Mouse (Mus musculus): Measurements from ENCODE around the gene Rapgef4.

Gene Rapgef4

DNA sequence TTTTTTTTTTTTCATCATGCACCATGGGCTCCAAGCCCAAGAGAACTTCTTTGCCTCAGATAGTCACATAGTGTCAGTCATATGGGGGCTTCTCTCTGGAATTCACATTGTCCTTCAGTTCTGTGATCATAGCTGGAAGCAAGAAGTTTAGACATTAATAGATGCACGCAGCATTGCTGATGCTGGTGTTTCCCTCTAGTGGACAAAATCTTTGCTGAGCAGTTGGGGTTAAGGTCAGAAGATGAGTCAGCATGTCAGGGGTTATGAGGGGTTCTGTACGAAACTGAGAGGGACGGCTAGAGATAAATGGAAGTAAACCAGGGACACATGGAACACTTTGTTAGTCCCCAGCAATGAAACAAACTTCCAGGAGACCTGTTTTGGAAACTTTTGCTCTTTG lies 216.0 kb downstream of the Rapgef4 start:
- no peak for DNase-seq

DNA sequence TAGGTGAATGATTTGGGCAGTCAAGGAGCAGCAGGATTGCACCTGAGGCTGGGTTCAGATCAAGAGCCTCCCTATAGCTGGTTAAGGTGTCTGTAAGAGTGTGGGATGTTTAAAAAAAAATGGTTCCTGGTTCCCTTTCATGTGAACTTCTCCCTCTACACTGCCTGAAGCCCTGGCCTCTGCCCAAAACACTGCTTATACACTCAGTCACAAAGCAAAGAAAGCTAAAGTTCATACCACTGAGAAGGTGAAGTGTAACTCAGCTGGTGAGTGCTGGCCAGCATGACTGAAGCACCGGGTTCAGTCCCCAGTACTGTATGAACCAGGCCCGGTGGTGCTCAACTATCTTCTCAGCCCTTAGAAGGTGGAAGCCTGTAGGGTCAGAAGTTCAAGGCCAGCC lies 218.4 kb downstream of the Rapgef4 start:
- DNase-seq = no peak

DNA sequence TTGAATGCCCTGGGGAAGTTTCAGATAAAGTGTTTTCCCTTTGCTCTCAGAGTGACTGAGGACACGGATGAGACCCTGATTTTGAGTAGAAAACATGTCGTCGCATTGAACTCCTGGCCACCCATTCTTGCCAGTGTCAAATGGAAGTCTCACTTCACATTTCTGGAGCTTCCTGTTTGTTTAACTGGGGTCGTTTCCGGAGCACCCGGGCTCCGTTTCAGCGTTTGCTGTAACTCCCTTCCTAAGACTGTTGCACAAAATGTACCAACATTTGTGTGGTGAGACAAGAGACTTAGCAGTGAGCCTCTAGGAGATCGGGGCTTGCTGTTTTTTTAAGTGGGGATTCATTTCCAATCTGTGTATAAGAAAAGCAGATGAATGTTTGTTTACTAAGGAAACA lies 220.5 kb downstream of the Rapgef4 start:
- DNase-seq = no peak

DNA sequence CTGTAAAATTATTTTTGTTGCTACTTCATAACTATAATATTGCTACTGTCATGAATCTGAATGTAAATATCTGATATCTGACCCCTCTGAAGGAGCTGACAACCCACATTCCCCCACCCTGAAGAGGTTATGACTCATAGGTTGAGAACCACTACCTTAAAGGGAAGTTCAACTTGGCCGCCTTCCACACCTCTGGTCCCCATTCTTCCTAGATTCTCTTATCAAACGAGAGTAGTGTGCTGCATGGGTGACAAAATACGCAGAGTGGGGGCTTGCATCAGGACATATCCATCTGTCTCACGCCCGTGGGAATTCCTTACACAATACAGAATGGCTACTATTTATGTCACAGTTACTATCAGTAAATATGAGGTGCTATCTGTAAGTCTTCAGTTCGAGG lies 221.2 kb downstream of the Rapgef4 start:
- DNase-seq = no peak

DNA sequence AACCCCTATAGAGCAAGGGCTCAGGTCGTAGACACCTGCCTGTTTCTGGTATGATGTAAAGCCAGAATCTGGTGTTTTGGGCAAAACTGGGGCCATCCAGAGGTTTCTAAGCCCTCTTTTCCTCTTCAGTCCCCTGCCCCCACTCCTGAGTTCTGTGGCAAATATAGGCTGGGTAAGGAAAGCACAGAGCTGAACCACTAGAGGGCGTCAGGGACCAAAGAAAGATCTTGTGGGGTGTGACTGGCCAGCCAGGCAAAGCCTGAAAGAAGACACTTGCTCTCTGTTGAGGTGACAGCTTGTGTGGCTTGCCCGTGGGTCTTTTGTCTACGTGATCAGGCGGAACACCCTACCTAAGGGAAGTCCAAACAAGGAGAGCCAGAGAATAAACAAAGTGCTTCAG lies 222.6 kb downstream of the Rapgef4 start:
- peak; percentile 51 to 62 for DNase-seq

DNA sequence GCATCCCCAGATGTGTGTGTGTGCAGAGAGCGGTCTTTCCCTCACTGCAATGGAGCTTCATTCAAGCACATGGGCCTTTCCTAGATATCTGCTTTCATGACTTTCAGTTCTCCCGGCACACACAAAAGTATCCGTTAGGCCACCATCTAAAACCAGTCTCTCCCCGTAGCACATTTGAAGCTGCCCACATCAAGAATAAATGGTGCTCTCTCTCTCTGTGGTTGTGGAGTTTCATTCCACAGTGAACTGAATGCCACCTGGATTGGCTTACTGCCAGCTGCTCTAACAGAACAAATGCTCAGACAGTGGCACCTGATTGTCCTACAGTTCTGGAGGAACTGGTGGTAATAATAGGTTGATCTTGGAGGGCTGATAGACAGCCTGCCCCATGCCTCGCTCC lies 224.8 kb downstream of the Rapgef4 start:
- DNase-seq = peak; percentile 23 to 26

DNA sequence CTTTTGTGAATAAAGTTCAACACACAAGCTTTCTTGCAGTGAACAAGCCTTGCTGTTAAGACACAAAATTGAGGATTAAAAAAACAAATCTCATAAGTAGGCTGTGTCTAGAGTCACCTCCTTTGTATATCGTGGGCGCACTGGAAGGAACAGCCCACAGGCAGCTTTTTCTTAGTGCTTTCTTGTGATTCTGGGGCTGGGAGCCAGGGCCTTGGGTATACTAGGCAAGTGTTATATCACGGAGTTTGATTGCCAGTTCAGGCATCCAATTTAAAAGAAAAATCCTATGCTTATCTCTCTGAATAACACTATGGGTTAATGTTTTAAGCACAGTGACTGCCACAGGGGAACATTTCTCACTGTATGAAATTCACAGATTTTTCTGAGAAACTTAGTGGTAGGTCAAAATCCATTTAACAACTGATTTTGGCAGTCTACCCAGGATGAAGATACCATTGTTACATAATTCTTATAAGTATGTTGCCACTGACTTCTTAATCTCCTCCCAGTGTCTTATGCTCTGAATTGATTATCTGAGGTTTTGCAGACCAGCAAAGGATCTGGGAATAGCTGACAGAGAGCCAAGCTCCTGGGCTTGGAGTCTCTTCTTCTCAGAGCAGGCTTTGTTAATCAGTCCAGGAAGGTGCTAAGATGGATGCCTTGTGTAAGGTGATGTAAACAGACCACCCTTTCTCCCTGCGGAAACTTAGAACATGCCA lies 225.6 kb downstream of the Rapgef4 start:
- DNase-seq = no peak

DNA sequence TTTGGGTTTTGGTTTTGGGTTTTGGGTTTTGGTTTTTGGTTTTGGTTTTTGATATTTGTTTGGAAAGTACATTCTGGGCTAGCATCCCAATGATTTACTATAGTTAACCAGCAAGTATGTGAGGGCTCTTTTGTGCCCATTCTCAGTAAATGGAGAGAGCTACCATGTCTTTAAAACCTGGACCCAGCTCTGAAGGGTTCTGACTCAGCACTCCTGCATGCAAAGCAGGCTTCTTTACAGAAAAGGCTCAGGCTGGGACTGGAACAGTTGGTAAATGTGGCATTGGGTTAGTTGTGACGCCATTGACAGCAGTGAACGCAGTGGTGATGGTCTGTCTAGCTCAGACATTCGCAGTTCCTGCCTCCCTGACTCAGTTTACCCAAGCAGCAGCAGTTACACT lies 236.3 kb downstream of the Rapgef4 start:
- DNase-seq = no peak

DNA sequence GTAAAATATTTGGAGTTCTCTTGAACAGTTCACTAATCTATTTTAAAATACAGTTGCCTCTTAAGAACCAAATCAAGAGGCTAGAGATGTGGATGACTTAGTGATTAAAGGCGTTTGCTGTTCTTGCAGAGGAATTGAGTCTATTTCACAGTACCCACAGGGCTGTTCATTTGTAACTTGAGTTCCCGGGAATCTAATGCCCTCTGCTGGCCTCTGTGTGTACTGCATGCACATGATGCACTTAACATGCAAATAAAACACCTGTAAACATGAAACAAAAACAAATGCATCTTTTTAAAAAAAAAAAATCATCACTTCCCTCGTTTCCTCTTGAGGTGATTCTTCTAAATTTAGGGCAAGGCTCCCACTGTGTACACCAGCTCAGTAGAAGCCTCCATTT lies 238.9 kb downstream of the Rapgef4 start:
- peak; percentile 47 to 60 for DNase-seq

DNA sequence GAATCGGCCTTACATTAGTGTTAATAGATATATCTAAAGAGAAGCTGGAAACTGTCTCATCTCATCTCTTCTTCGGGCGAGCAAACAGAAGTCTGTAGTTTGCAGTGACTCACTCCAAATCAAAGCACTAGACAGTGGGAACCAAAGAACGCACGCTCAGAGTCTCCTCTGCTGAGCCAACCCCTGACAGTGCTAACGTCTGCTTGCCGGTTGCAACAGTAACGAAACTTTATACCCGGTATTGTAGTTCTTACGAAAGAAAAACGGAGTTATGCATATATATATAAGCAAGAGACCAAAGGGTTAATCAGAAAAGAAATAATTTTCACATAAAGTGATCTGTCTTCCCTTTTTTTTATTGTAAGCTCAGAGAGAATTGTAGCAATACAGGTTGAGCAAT lies 240.2 kb downstream of the Rapgef4 start:
- DNase-seq = no peak

DNA sequence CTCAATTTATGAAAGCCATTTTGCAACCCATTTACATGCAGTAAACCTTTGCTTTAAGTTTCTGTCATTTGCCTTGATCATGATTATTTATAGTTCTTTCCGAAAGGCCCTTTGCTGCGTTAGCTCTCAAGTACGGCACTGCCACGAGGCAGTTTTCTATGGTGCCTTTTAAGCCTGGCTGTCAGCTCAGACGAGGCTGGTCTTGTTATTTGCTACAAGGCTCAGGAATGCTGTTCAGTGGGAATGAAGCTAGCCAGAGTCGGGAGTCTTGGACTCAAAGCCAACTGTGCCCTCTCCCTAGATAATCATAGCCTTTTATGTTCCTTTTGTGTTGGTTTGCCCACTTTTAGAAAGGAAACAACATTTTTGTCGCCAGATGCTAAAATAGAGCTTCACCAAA lies 240.7 kb downstream of the Rapgef4 start:
- DNase-seq = no peak

DNA sequence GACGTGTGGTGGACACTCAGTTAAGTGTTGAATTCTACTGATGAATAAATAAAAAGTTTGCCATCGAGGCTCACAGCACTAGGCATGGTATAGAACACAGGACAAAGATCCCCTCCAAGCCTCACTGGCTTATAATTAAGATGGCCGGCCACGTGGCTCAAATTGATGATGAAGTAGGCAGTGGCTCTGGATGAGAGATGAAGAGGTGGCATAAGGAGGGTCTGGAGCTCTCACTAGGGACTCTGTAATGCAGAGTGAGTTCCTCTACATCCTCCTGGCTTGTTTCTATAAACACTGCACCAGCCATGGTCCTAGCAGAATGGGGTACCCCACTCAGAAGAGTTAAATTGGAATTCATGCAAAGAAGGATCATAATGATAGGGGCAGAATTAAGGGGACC lies 241.2 kb downstream of the Rapgef4 start:
- no peak for DNase-seq

DNA sequence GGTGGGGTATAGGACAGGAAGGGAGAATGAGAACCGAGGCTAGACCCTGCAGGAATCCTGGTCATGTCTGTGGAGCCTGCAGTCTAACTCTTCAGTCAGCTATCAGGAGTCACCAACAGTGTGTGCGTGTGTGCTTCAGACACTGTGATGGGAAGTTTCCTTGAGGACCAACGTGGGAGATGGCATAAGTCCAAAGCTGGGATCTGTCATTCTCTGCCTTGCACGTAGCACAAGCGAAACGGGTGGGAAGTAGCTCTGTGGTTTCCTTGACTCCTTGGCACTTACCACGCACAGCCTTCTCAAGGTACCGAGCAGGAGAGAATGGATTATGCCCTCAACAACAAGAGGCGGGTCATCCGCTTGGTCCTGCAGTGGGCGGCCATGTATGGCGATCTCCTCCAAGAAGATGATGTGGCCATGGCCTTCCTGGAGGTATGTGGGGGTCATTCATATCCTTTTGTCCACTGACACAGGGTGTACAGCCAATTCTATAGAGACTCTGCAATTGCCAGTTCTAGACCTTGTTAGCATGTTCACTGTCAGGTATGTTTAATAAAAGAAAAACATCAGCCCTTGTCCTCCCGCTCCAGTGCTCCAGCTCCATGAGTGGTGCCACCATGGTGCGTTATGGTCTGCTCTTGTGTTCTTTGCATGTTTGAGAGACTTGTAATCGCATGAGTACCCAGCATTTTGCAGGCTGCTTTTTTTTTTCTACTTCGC lies 241.9 kb downstream of the Rapgef4 start:
- DNase-seq = no peak

DNA sequence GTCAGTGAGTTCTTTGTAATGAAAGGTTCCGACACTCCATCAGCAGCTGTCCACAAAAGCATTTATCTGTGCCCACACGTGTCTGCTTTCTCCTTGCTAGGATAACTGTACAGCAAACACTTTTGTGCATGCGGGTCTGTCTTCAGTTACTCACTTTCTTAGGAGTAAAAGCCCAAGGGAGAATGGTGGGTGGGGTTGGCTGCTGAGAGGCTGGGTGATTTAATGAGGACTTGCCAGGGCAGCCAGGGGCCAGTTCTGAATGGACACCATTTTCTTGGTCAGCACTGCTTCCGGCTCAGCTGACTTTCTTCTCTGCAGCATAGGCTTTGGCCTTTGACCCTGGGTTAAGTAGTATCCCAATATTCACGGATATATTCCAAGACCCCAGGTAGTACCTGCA lies 242.4 kb downstream of the Rapgef4 start:
- DNase-seq = no peak

DNA sequence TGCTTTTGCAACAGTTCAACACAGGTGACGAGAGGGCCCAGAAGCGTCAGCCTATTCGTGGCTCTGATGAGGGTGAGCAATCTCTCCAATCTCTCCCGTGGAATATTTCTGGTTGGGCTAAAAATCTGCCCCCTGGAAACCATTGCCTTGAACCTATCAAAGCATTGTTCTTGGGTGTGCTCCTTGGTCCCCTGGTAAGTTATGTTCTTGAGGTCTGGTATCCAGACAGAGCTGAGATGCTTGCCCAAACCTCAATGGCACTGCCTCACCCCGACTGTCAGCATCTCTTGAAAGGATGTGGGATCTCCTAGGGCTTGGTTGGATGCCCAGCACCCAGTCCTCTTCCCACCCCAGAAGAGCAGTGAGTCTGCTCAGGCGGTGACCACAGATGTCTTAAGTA lies 245.0 kb downstream of the Rapgef4 start:
- no peak for DNase-seq

DNA sequence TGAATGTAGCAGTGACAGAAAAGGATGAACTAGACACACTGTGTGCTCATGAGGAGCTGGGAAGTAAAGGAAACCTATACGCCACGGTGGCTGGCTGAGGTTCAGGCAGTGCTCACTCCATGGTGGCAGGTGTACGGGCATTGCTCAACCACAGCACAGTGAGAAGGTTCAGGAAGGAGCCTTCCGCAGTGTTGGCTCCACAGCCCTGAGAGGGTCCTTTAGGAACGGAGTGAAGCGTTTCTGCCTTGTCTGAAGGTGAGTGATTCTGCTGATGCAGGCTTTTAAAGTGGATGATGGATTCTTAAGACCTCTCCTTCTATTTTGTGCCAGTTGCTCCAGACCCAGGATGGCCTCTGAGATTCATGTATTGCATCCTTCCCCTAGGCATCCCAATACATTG lies 246.4 kb downstream of the Rapgef4 start:
- DNase-seq = no peak

DNA sequence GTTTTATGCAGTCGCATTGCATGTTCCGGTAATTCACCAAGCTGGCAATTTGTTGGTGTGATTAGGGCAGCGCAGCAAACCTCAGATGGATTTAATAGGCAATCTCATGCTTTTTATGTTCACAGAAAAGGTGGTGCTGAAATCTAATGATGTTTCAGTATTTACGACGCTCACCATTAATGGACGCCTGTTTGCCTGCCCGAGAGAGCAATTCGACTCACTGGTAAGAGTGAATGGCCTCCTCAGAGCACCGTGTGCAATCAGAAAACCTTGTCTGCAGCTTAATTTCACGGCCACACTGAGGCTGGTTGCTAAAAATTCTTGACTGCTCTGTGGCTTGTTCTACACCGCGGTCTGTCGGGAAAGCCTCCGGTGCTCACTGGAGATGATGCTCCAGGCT lies 247.8 kb downstream of the Rapgef4 start:
- DNase-seq = no peak

DNA sequence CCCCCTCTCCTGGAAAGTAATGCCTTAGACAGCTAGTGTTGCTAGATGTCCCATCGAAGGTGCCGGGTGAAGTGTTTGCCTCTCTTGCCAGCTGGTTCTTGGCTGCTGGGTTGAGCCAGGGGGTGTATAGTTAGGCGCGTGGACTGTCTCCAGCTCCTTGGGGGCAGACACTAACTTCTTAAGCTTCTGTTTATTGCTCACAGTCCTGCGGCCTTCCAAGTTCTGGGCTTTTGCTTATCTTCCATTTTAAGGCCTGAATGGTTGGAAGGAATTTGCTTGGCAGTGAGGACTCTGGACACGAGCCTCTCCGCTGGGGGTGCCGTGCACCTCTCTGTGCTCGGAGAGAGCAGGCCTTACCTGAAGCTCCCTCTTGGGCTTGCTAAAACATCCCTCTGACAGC lies 249.5 kb downstream of the Rapgef4 start:
- DNase-seq = no peak

DNA sequence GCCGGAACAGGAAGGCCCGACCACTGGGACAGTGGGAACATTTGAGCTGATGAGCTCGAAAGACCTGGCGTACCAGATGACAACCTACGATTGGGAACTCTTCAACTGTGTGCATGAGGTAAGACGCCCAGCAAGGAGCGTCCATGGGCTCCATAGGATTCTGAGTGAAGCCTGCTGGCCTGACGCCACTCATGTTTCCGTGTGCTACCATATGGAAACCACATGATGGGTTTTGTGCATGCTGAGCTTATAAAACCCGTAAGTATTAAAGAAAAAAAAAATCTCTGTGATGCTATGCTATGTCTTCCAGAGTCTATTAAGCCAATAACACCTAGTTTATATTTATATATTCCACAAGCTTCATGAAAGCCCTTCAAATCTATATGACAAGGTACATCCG lies 253.0 kb downstream of the Rapgef4 start:
- DNase-seq = no peak

DNA sequence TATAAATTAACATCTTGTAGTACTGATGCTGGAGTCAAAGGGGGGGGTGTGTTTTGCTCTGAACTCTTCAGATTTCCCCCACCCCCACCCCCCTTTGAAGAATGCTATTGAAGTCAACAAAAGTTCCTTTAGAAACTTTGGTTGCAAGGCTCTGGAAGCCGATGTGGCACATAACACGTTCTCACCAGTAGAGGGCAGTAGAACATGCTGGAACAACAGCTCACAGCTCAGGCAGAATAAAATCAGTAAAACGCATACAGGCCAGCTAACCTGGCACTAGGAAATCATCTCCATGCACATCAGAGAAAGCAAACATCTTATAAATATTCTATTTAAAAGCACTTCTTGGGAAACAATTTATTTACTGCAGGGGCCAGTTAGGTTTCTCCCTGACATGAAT lies 253.9 kb downstream of the Rapgef4 start:
- peak; percentile 57 to 73 for DNase-seq

DNA sequence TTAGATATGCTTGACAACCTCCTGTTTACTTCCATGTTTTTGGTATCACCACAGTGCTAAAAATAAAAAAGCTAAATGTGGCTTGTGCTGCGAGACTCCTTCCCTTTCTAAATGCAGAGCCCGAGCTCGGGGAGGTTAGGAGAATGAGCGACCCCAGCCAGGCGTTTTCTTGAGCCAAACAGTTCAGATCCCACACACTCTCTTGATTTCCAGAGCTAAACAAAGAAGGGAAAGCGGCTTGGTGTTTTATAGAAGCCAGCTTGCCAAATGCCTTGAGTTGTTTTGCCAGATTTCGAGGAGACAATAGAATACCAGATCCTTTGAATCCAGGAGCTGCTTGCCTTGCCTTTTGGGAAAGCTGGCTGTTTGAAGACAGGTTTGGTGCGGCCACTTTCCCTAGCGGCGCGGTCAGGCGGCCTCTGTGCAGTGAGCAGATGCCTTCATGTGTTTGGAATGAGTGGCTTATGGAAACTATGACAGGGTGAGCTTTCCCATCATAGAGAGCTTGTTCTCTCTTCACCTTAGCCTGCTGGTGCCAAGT lies 254.4 kb downstream of the Rapgef4 start:
- peak in 1 of 2 experiments; percentile 35 for DNase-seq

DNA sequence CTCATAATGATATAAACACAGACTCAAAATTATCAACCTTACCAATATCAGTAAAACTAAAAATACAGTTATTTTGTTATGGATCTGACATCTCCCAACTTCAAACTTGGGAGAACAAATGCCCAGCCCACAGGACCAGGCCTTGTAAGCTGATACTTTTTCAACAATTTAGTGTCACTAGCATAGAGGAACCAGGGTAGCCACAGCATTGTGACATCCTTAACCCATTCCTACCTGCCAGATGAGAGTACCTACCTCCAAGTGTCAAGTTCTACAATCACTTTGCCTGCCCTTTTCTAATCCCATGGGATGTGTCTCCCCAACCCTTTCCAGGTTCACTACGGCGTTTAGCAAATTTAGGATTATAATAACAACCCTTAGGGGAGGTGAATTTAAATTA lies 257.4 kb downstream of the Rapgef4 start:
- DNase-seq = no peak

DNA sequence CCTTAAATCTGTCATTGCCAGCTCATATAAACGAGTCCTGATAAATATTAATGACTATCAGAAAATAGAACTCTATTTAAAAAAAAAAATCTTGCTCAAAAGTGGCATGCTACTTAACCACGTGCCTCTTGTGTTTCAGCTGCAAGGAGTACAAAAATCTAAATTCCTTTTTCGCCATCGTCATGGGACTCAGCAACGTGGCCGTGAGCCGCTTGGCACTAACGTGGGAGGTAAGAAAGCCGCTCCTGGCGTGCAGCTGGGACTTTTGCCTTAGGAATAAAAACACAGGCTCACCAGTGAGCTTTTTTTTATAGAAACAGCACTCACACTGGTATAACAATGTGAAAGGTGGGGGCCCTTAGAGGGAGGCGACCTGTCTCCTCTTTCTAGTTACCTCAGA lies 257.9 kb downstream of the Rapgef4 start:
- no peak for DNase-seq

DNA sequence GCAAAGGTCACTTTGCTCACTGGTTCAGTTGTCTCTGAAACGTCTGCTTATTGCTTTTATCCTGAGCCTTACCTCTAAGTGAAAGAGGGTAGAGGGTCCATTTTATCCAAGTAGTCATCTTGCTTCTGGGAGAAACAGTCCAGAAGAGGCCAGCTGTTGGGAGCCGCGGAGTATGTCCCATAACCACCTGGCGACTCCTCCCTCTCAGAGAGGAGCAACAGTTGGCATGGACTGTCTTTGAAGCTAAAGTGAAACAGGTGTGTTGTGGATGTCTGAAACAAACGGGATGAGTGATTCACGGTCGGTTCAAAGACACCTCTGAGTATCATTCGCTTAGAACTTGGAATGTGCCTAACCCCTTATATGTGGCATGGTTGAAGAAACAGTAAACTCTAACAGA lies 258.4 kb downstream of the Rapgef4 start:
- DNase-seq = no peak

DNA sequence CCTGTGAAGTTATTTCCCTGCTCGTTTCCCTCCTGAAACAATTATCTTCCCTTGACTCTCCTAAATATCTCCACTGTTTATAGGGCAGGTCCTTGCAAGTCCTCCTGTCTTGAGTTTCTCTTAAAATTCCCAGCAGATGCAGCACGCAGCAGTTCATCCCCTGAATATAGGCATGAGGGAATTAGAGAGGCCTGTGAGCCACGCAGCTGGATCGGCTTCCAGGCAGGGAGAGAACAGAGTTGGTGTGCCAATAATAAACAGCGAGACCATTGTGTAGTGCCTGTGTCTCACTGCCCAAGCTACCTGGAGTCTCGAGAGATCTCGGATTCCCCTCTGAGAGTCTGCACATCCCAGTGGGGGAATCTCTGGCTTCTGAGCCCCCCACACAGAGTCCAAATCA lies 259.0 kb downstream of the Rapgef4 start:
- no peak for DNase-seq

Measured in cerebellum, postnatal 36 days (tissue).